Mouse (Mus musculus) forebrain, embryonic 12.5 days (tissue): Measurements from ENCODE around the gene Gm34302. TPM values are rescaled to one million over a fixed set of nuclear protein-coding genes. Genes with fewer than 3 reads are reported as not detected.

Source experiments
- polyA plus RNA-seq: library from polyadenylated mRNA; unstranded; fragments of >200 nt; fragmentation: Nextera tagmentation; extraction: Ambion mirVana; gene quantifications from 2 replicates; pipeline ENCODE4 v1.2.1, GENCODE M21; 2016

The Gm34302 gene
- polyA plus RNA-seq, 1 experiment from 2014 or later = not detected

Other genes with a start within 250 kb of the Gm34302 start
- gene Mme, start 242.3 kb downstream of the Gm34302 start, polyA plus RNA-seq = 9.0 and 9.7 TPM in 2 replicates